Comparison of ENCODE assay signal across 14 mouse cellular contexts in the genomic region with DNA sequence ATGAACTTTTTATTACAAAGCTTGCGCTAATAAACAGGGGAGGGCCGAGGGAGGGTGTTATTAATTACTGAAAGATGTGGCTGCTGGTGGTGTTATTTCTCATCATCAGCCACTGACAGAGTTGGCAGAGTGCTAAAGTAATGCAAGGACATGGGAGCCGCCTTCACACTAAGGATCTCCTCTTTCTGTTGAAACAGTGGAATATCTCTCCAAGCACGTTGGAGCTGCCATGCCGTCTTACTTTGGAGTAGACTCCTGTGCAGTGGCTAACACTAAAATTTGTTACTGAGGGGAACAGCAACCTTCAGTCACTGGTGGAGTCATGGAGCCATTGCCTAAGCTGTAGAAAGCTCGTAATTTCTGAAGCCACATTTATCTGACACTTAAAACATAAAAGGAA.
"Had no signal": no experiment of that assay in that cellular context is flagged by ENCODE, and none has a peak within 500 bp of the region (broad histone marks: within the 10 kb centered on the region; RNA-seq: fewer than 3 reads in every experiment).

No protein-coding gene starts in this region.

- H3K9ac ChIP-seq: liver, embryonic 14.5 days; midbrain, embryonic 15.5 days; neural tube, embryonic 12.5 days had no signal

- ATAC-seq: lung, postnatal 0 days; midbrain, embryonic 15.5 days had no signal

- DNase-seq: kidney, adult 9 months; kidney, postnatal 4 days; left cerebral cortex, postnatal 4 days; lung, adult 18-20 months; lung, postnatal 36 days; thymus, adult 18-20 months; thymus, postnatal 14 days had no signal

- H3K9me3 ChIP-seq: midbrain, embryonic 15.5 days; neural tube, embryonic 12.5 days had no signal

- H3K4me3 ChIP-seq: layer of hippocampus, adult 2 months; midbrain, embryonic 15.5 days; neural tube, embryonic 12.5 days had no signal

- H3K27me3 ChIP-seq: midbrain, embryonic 15.5 days; neural tube, embryonic 12.5 days had no signal

- H3K4me2 ChIP-seq: midbrain, embryonic 15.5 days; neural tube, embryonic 12.5 days had no signal

- H3K4me1 ChIP-seq: midbrain, embryonic 15.5 days; neural tube, embryonic 12.5 days had no signal

- H3K36me3 ChIP-seq: midbrain, embryonic 15.5 days; neural tube, embryonic 12.5 days had no signal

- H3K27ac ChIP-seq: kidney, postnatal 0 days; layer of hippocampus, adult 2 months; liver, embryonic 14.5 days; midbrain, embryonic 15.5 days; neural tube, embryonic 12.5 days; stomach, postnatal 0 days had no signal
